Mouse (Mus musculus) retina, adult 2 months (tissue): ENCODE results near the gene Ctnnal1.

Experiments
- DNase-seq: peaks from one replicate; pipeline ENCODE4 v3.0.0-alpha.2; 2012; ENCODE audit warnings: low read depth, low spot score

Gene Ctnnal1

DNA sequence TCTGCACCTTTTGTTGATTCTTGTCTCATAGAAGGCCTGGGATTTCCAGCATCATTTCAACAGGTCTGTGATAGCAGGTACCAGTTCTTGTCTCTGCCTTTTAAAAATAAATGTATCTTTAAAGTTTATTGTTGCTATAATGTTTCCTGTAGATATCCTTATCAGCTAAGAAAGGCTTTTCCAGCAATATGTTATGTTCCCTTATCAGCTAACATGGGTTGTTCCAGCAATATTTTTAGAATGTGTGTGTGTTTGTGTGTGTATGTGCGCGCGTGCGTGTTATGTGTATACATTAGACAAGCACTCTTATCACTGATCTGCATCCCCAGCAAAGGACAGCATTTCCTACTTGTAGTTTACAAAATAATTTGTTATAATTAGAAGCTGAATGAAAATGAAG lies 3.4 kb downstream of the Ctnnal1 start:
- no peak for DNase-seq

DNA sequence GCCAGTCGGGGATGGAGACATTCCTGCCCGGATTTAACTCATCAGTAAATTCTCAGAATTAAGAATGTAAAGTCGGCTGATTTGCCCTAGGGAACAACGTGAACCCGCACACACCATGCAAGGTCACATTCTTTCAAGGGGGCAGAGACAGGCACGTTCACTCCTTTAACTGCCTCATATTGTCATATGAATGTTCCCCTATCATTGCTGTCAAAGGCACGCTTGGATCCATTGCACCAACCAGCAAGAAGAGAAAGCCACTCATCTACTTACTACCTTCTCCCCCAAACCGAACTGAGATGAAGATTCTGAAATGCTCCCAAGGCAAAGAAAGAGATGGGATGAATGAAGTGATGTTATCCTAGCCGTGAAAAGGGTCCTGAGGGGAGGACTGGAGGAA lies 6.3 kb downstream of the Ctnnal1 start:
- DNase-seq = no peak

DNA sequence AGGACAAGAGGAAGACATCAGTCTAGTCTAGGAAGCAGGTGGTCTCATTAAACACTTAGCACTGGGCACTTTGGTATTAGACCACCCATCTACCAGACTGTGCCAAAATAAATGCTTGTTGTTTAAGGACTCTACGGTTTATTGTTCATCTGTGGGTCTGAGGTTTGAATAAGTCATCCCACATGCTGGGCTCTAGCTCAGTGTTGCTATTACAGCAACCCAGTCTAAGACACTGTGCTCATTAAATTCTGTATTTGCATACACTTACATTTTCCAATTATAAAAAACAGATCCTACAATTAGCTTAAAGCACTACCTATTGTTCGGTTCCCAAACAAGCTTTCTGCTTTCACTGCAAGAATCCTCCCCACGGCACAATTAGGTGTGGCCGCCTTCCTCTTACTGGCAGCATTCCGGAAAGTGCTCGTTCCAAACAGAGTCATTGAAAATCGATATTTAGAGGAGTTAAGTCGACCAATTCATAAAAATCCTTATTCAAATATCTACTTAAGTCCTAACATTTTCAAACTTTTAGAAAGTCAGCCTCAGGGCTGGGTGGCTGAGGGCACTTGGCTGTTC lies 8.5 kb downstream of the Ctnnal1 start:
- DNase-seq = no peak

DNA sequence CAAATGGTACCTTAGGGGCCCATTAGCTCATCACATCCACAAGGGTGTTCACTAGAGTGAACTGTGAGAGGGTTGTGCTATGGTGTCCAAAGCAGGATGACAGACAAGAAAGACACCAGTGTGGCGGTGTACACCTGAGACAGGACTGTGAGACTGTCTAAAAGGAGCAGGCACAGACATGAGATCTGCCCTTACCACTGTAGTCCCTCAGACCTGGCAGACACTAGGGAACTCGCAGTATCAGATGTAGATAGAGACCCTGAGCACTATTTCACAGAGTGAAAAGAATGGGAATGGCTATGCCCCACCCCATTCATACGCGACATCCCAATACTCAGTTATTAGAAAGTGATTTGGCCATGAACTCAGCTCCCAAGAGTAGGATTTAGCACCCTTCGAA lies 9.1 kb downstream of the Ctnnal1 start:
- DNase-seq = no peak

DNA sequence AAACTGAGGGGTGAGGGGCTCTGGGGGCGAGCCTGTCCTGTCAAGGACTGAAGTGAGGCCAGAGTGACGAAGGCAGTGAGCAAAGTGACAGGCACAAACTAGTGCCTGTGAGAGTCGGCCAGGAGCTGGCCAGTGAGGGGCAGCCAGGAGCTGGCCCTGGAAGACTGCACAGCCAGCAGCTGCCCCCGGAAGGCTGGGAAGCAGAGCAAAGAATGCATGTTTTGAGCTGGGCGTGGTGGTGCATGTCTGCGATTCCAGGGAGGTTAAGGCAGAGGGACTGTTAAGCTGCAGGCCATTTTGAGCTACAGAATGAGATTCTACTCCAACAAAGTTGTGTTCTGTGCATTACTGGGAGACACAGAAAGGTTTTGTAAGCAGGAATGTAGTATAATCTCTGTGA lies 14.3 kb downstream of the Ctnnal1 start:
- no peak for DNase-seq

DNA sequence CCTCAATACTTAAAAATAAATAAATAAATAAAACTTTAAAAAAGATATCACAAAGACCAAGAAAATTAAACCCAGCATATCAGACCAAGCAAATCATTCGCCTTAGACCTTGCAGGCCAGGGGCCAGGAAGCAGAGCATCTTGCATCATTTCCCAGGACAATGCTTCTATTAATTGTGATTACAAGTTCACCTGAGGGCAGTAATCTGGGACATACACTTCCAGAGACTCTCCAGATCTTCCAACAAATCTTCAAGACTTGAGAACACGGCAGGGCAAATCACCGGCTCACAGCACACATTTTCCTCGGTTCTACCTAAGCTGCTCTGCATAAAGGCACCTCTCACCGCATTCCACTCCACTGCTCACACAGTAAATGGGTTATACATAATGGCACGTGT lies 16.9 kb downstream of the Ctnnal1 start:
- DNase-seq = no peak

DNA sequence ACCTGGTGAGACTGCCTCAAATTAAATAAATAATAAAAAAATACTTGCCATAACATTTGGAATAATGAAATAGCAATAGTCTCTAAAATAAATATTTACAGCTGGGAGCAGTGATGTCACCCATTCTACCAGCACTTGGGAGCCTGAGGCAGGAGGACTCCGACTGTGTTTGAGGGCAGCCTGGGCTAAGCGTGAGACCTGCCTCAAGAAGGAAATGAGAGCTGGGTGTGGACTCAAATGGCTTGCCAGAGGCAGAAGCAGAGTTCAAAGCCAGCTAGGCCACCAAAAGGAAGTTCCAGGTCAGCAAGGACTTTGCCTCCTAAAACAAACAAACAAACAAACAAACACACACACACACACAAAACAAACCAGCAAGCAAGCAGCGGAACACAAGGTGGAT lies 17.6 kb downstream of the Ctnnal1 start:
- no peak for DNase-seq

DNA sequence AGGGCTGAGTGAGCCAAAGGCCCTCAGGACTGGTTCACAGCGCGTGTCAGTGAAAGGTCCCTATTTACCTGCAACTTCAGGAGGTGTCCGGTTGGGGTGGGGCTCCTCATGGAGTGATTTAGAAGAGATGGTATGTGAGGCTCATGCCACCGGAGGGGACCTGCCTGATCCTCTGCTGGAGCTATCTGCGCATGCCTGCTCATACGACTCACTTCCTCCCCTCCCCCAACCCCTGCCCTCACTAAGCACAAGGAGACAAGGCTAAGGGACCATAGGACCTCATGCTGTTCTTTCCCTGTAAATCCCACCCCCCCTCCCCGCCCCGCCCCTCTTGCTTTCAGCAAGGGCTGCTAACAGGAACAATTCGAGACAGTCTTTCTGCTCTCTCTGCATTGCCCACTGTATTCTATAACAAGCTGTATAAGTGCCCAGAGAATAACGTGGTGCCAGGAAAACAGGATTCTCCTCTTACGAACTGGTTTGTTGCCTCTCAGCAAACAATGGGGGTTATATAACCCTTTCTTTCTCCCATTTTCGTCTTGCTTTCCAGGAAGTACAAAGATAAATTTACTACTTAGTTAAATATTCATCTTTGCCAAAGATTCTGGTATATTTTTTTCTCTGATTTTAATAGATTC lies 19.0 kb downstream of the Ctnnal1 start:
- no peak for DNase-seq

DNA sequence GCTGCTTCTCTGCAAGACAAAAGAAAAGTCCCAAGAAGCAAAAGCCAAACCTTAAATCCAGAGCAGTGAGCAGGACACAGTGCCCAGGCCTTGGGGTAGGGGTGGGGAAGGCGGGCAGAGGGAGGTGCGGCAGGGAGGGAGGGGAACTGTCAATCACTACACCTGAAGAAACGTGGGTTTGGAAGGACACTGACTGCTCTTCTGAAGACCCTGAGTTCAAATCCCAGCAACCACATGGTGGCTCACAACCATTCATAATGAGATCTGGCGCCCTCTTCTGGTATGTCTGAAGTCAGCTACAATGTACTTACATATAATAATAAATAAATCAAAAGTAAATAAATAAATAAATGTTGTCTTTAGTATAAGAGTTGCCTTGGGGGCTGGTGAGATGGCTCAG lies 20.1 kb downstream of the Ctnnal1 start:
- no peak for DNase-seq

DNA sequence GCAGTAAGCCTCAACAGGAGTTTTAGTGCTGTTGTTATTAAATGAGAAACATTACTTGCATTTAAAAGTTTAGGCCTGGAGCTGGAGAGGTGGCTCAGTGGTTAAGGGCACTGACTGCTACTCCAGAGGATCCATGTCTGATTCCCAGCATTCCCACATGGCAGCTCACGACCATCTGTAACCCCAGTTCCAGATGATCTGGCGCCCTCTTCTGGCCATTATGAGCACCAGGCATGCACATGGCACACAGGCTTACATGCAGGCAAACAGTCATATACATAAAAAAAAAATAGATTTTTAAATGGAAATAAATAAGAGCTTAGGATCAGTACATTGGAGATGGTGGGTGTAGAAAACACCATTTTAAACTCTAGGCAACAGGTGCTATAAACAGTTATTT lies 21.0 kb downstream of the Ctnnal1 start:
- DNase-seq = no peak

DNA sequence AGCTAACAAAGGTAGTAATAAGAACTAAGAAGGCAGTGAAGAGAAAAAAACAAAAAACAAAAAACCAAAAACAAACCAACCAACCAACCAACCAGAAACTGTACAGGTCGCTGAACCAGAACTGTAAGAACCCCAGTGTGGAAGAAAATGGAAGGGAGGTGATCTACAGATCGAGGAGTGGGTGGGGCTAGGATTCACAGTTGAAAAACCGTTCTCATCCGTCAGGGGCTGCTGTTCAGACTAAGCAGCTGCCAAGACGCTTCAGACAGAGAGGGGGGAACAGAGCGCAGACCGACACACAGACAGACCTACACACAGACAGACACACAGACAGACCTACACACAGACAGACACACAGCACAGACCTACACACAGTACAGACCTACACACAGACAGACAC lies 22.5 kb downstream of the Ctnnal1 start:
- DNase-seq = no peak

DNA sequence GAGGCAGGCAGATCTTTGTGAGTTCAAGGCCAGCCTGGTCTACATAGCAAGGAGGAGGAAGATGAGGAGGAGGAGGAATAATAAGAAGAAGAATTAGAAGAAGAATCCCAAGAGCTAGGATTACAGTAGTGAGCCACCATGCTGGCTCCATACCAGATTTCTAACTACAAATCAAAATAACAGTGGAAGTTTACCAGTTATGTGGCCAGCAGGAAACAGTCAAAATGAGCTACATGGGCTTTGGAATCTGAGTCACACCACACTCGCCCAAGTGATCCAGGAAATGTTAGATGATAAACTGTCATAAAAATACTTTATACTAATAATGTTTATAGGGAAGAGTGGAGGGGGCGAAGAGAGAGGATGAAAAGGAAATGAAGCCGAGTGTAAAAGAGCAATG lies 24.7 kb downstream of the Ctnnal1 start:
- no peak for DNase-seq

DNA sequence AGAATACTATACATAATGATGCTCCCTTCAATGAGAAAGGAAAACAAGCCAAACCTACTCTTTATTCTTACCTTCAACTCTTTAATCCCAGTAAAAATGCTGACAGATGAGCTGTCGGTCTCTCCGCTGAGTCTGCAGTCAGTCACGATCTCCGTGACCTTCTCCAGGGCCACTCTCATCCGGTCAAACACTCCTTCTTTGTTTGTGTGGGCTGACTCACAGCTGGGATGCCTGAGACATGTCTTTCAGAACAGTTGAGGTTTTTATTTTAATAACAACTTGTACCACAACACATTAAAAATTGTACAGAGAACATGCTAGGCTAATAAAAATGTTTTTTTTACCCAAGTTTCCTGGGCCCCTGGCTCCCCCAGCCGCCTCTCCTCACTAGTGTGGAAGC lies 27.3 kb downstream of the Ctnnal1 start:
- DNase-seq = no peak

DNA sequence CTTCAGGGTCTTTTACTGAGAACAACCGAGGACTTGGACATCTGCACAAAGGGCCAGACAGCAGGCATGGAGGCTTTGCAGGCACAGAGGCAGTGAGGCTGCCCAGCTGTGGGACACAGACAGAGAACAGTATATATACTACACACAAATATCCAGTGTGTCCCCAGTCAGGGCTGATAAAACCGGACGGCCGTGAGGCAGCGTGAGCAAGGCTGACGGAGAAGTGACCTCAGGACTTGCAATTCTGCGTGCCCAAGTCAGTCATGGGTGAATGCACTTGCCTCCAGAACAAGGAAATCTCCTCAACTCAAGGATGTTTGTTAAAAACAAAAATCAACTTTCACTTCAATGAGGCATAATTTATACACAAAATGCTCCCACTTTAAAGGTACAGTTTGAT lies 33.0 kb downstream of the Ctnnal1 start:
- DNase-seq = no peak

DNA sequence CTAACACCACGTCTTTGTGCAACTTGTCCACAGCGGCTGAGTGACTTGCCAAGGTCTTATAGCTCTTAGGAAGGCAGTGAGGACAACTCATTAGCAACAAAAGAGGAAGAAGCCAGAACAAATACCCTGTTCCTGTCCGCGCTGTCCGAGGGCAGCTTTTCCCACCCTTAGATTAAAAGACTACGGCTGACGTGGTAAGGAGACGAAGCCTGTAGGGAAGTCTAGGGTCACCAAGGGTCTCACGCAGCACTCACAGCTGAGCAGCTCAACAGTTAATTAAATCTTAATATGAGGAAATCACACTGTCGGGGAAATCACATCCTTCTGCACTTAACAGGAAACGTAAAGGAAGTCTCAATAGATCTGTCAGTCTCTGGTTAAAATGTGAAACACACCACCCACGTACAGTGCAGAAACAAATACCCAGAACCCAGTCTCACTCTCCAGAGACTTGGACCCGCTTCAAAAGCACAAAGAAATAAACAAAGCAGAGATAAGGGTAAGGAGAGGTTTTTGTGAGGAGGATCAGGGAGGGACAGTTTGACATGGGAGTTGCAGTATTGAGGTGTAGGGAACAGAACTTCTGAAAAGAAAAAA lies 33.9 kb downstream of the Ctnnal1 start:
- no peak for DNase-seq

DNA sequence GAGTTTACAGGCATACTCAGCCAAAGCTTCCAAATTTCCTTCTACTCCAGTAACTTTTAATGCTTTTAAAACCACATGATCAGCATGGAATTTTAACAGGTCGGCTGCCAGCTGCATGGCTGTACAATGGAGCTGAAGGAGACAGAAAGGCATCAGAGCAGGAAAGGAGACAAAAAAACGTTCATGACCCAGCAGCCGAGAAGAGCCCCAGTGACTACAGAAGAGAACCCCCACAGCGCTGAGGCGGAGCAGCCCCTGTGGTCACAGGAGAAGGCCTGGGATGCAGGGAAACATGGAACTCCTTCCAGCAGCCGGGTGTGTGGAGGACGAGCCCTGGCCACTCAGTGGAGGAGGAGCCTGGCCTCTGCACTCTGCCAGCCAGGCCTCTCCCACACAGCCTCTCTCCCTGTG lies 35.5 kb downstream of the Ctnnal1 start:
- no peak for DNase-seq

DNA sequence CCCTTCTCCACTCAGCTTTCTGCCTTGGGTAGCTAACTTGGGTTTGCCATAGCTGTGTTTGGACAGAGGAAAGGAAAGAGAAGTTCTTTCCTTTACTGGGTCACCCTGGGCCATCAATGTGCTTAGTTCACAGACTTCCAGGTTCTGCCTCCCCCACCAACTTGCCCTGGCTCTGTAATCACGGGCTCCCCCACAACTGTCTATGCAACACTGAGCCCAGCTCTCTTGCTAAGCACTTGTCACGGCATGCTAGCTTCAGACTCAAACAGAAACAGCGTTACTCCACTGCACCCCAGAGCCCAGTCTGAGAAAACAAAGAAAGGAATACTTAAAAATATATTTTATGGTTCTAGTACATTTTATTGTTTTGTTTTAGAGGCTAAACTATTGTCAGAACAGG lies 36.1 kb downstream of the Ctnnal1 start:
- DNase-seq = no peak

DNA sequence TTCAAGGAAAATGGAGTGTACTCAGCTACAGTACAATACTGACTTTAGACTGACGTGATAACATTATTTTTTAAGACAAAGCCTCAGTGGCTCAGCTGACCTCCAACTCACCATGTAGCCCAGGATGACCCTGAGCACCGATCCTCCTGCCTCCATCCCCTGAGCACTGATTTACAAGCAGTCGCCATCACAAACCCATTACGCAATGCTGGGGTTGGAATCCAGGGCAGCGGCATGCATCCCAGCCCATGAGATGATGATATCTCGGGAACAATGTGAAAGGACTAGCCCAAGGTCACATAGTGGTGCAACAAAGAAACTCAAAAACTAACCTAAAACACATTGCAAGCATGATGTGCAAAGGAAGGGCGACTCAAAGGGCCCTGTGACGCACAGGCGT lies 40.8 kb downstream of the Ctnnal1 start:
- DNase-seq = no peak

DNA sequence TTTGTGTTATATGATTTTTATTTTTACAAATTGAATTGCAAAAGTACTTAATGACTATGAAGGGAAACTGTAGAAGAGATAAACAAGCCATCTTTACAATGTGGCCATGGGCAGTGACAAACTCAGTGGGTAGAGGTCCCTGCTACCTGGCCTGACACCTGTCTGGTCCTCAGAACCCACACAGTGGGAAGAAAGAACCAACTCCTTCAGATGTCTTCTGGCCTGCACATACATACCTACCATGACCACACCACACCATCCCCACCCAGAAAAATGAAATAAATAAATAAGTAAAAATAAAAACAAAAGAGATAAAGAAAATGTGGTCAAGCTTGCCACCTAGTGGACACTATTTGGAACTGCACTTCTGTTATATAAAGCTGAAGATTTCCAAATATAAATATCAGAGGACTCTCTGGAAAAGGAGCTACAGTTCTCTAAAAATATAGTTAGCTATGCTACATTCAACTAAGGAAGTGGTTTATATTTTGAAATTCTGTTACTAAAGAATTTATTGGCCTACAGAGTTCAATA lies 44.9 kb downstream of the Ctnnal1 start:
- no peak for DNase-seq

DNA sequence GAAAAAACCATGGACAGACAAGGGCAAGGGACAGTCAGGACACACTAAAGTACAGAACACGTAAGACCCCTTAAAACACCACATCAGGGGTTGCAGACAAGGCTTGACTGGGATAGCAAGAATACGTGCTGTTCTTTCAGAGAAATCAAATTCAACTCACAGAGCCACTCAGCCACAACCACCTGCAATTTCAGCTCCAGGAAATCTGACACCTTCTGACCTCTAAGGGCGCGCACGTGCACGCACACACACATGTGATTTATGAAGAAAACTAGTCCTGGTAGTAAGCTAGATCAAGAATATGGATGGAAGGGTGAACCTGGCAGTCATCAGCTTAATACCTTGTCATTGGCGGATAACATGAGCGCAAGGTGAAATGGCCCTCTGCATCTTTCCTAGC lies 49.9 kb downstream of the Ctnnal1 start:
- no peak for DNase-seq

DNA sequence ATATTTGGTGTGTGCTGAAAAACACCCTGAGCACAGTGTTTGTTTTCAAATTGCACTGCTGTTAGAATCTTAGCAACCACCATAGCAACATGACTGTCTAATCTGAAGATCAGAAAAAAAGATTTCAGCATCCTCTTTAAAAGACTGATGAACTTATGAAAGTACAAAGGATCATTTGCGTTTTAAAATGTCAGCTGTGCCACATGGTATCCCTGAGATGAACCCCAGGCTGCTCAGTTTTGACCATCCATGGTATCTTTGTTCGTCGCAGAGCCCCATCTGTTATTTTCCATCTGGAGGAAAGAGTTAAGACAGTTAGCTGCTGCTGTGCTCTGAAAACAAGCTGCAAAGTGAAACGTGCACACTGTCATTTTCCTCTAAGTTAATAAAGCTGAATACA lies 52.9 kb downstream of the Ctnnal1 start:
- DNase-seq = no peak

DNA sequence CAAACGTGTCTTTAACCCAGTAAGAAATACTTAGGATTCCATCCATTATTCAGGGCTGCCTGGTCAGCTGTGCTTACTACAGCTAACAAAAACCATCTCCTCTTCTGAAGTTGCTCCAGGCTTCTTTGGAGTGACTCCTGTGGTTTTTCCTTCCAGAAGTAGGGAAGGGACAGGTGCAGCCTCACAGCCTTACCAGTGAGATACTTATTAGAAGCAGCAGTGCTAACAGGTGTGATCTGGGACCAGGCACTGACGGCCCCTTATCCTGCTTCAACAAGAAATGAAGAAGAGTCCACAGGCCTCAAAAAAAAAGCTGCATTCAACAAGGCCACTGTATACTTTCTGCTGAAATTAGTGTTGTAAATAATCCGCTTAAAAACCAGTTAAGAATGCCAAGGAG lies 53.3 kb downstream of the Ctnnal1 start:
- no peak for DNase-seq

DNA sequence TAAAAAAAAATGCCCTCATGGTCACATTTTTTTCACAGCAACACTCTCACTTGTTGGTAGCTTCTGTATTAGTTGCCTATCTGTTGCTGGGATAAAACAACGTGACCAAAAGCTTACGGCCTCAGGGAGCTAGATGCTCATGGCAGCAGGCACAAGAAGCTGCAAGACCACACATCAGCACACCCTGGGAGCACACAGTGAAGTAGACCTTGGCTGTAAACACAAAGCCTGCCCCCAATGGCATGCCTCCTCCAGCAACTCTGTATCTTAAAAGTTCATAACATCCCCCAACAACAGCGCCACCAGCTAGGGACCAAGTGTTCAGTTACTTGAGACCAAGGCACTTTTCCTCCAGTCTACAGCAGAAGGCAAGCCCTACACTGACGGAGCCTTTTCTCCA lies 55.9 kb downstream of the Ctnnal1 start:
- no peak for DNase-seq
